Mouse (Mus musculus) kidney, adult 9 months (tissue): ENCODE results near the gene Slc35d3.

Experiments used
- DNase-seq: peaks from one replicate; pipeline ENCODE4 v3.0.0; 2022

The Slc35d3 gene

DNA sequence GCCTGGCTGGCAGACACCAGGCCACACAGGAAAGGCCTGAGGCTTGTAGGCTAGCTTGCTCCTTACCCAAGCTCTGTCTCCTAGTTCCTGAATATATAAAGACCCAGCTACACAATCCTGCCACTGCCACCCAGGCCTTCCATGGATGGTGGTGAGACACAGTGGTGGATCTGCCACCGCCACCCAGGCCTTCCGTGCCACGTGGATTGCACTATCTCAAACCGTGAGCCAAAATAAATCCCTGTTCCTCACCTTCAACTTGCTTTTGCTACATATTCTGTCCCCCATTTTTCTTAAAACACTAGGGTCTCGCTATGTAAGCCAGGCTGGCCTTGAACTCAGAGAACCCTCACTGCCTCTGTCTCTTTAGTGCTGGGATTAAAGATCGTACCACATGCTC is 17.0 kb downstream of the Slc35d3 start:
- no peak for DNase-seq

DNA sequence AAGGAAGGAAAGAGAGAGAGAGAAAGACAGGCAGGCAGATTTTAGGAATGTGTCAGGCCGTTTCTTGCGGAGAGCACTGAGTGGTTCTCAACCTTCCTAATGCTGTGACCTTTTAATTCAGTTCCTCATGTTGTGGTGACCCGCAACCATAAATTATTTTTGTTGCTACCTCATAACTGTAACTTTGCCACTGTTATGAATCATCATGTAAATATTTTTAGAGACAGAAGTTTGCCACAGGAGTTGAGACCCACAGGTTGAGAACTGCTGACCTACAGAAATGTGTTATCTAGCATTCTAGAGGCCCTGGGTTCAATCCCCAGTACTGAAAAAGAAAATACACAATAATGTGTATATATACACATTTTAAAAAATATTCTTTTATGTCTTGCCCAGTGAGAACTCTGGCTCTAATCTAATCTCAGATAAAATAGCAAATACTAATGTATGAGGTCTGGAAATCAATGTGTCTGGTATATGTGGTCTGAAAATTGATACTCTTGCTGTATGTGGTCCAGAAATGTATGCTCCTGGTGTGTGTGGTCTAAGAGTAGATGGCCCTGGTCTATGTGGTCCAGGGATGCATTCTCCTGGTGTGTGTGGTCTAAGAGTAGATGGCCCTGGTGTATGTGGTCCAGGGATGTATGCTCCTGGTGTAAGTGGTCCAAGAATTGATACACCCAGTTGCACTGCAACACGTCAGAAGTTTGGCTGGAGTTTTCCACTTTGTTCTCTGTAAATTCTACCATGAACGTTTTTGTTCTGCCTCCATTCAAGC is 20.0 kb downstream of the Slc35d3 start:
- DNase-seq, result no peak

DNA sequence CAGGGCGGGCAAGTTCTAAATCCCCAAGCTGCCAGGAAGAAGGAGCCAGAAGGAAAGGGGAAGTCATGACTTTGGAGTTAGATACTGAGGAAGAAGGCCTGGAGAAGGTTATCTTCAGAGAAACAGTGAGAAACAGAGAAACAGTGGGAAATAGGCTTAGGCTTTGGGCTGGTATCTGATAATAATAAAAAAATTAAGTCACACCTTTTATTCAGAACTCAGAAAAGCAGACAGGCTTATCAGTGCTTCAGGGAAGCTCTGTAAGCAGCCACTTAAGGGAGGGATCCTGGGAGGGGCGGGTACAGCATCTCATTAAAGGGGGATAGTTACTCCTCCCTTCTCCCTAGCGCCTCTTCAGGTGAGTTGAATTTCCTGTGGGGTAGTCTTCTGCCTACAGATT is 30.3 kb downstream of the Slc35d3 start:
- DNase-seq, result no peak

DNA sequence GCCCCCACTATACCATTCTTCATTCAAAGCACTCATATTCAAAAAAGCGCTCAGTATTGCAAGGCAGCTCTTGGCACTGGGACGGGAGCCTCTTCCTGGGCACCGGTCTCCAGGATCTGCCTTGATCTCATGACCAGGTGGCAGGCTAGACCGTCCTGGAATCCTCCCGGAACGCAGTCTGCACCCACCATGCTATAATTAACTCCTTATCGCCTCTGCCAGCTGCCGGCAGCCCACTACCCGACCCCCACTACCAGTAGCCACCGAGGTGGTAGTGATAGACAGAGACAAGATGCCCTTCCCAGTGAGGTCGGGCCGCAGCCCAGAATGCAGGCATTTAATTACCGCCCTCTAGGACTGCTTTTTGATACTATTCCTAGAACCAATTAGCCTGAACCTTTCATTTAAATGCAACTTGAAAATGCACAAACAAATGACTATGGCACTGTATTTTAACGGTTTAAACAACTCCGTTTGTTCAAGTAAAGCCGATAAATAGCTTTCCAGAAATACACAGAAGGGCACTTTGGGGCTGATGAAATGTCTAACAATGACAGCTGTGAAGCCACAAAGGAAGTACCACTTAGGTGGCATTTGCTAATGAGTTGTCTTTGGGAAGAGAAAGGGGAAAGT is 32.4 kb downstream of the Slc35d3 start:
- DNase-seq, result no peak

DNA sequence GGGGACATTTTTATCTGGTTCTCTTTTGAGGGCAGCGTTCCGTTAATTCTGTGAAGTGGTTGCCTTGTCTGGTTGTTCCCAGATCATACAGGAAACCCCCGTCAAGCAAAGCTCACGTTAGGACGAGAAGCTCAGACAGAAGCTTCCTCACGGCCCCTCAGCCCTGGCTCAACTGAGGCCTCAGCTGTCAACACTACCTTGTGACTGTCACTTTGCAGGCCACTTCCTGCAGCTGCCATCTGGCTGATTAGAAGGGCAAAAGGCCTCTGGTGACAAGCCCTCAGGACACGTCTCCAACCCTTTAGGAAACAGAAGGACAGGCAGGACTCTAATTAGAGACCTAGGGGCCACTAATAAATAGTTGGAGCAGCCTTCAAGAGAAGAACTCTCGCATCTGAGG is 35.9 kb downstream of the Slc35d3 start:
- no peak for DNase-seq

DNA sequence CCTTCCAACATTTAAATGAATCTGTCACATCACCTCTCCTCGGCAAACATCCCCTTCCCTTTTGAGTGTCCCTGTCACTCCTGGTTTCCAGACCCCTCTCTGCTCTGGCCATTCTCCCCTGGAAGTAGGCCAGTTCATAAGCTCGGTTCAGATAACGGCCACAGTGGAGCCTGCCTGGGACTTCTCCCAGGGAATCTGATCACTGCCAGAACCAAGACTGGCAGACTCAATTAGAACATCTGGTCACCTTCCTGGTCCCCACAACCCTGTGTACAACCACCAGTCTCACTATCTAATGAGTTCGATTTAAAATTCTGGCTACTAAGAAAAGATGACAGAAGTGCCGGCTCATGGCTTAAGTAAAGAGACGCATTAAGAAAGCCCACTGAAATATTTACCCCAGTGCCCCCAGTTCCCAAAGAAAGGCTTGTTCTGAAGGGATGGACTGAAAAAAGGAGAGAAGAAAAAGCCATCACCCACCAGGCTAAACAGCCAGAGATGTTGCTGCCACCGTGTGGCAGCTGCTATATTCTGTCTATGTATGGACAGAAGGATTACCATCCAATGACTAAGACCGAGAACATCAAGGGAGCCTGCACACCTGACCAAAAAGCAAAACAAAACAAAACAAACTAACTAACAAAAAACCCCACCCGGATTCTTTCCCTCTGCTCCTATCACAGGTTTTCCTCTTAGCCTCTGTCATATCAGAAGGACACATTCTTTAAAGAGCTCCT is 39.7 kb downstream of the Slc35d3 start:
- DNase-seq, result peak; percentile 9

GRCm38 (mm10) chr10:19804763-19805162 is 46.5 kb downstream of the Slc35d3 start:
- DNase-seq, result no peak

DNA sequence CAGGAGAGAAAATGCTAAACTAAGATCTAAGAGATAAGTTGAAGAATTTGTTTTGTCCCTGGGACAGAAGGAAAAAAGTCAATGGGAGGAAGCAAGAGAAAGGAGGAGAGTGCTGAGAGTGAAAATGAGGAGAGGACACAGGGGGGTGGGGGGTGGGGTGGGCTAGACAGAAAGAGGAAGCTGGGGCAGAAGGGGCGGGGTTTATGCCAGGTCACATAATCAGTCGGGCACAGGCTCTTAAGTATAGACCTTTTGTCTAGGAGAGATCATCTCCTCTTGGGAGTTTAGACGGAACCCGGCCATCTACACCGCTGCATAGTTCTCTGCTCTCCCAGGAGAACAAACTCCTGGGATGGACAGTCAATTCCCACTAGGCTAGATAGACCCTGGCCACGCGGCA is 48.3 kb downstream of the Slc35d3 start:
- DNase-seq, result no peak
